Mouse (Mus musculus) liver, adult 2 months (tissue): ENCODE data around the gene Ptprk.

Experiments used
- CTCF ChIP-seq: fragments of 200-500 bp; IDR thresholded peaks from 2 replicates; pipeline ENCODE4 v1.5.1; 2011; ENCODE audit warnings: low read depth, low read length, control low read depth
- POLR2A ChIP-seq: fragments of 200-500 bp; IDR thresholded peaks from 2 replicates; pipeline ENCODE4 v1.6.1; 2011; ENCODE audit warnings: low read length, control low read depth; ENCODE audit not compliant: insufficient read depth; ENCODE audit errors: extremely low read depth

GRCm38 (mm10) chr10:28458027-28458426 is 383.4 kb downstream of the Ptprk start:
- no peak for TF ChIP-seq POLR2A
- no peak for TF ChIP-seq CTCF
